ENCODE assay signal across 8 mouse cellular contexts in genomic region chr2:65818080-65818796, GRCm38 (mm10). TPM values are rescaled to one million over a fixed set of nuclear protein-coding genes. Genes with fewer than 3 reads are reported as not detected.
DNase-seq lines count a peak whose midpoint lies in the region; ATAC-seq and TF ChIP-seq lines count a peak whose summit lies in the region.

No protein-coding gene starts in this region.

- WGBS in kidney, adult 2 months = 28% methylated on average over 20 of the region's 20 CpGs
- 14% methylated on average over 20 of the region's 20 CpGs for WGBS in lung, adult 2 months
- WGBS in neural tube, embryonic 15.5 days = 36% methylated on average over 20 of the region's 20 CpGs

- H3K27ac ChIP-seq in kidney, adult 2 months (ENCODE audit: insufficient read depth, low read depth, low read length) = no peak overlapping the region
- H3K27ac ChIP-seq in neural tube, embryonic 15.5 days (replicated peaks) = peak overlapping the region; percentile 75

- ATAC-seq in frontal cortex, adult (ENCODE audit: low TSS enrichment) = peak; percentile 85
- peak; percentile 86 for ATAC-seq in neural tube, embryonic 15.5 days (ENCODE audit: low FRiP score)

- H3K9ac ChIP-seq in neural tube, embryonic 15.5 days (replicated peaks) = peak overlapping the region; percentile 23; the same call in 1 of the 2 replicates

- no peaks in the 10 kb centered on the region for H3K9me3 ChIP-seq in neural tube, embryonic 15.5 days (replicated peaks)

- H3K4me3 ChIP-seq in kidney, adult 2 months (ENCODE audit: insufficient read depth, low read depth, low read length) = peak overlapping the region; percentile 52
- H3K4me3 ChIP-seq in lung, adult 2 months (replicated peaks; ENCODE audit: extremely low read depth, low read depth, low read length) = peak overlapping the region; percentile 44
- peak overlapping the region; percentile 27 for H3K4me3 ChIP-seq in neural tube, embryonic 15.5 days (replicated peaks)

- TF ChIP-seq CTCF in kidney, adult 2 months (conservative IDR thresholded peaks at IDR 0.05; ENCODE audit: insufficient read depth, insufficient read length, low read depth, low read length) = no peak
- no peak for TF ChIP-seq CTCF in lung, adult 2 months (IDR thresholded peaks at IDR 0.05; ENCODE audit: insufficient read depth, low read length)

- H3K27me3 ChIP-seq in kidney, adult 2 months (replicated peaks; ENCODE audit: control insufficient read depth, insufficient read depth, low read length) = no peaks in the 10 kb centered on the region; the same call in 1 of the 2 replicates
- H3K27me3 ChIP-seq in neural tube, embryonic 15.5 days (replicated peaks) = no peaks in the 10 kb centered on the region

- peak overlapping the region; percentile 43 for H3K4me2 ChIP-seq in neural tube, embryonic 15.5 days

- no peaks in the 10 kb centered on the region for H3K36me3 ChIP-seq in kidney, adult 2 months (ENCODE audit: control insufficient read depth, insufficient read depth, low read length)
- H3K36me3 ChIP-seq in neural tube, embryonic 15.5 days = no peaks in the 10 kb centered on the region

- H3K4me1 ChIP-seq in kidney, adult 2 months (ENCODE audit: control insufficient read depth, insufficient read depth, low read length) = 0 out of 2 replicates have a peak, but pooled peaks cover 4% of the 10 kb centered on the region
- no peaks in the 10 kb centered on the region; the same call in 1 of the 2 replicates for H3K4me1 ChIP-seq in lung, adult 2 months (ENCODE audit: control insufficient read depth, insufficient read depth, low read length)
- H3K4me1 ChIP-seq in neural tube, embryonic 15.5 days = peaks cover 13% of the 10 kb centered on the region

- DNase-seq in frontal cortex, postnatal 14 days (ENCODE audit: low spot score in 2 of 2) = no peak
- DNase-seq in embryo, embryonic 11 days = peak; percentile 85
- DNase-seq in heart, adult 9 months (ENCODE audit: low spot score in 2 of 2) = peak; percentile 20 to 26
- peak; percentile 29 for DNase-seq in kidney, adult 2 months
- DNase-seq in lung, adult 2 months = no peak
- DNase-seq in ovary, postnatal 14 days (ENCODE audit: low spot score) = no peak

- no peak for TF ChIP-seq POLR2A in kidney, adult 2 months (IDR thresholded peaks at IDR 0.05; ENCODE audit: low read depth, low read length)
- TF ChIP-seq POLR2A in lung, adult 2 months (IDR thresholded peaks at IDR 0.05; ENCODE audit: borderline replicate concordance, extremely low read depth, low read depth, low read length) = no peak

RNA-seq across cellular contexts. Expression of gene Csrnp3, which starts 27.3 kb away (rescaled TPM):
- polyA plus RNA-seq in kidney, adult 2 months (2012; rRNA removed) = 1.0 and 1.1 TPM in 2 replicates
- 0.02 TPM in 1 of 2 replicates, not detected in the other for polyA plus RNA-seq in lung, adult 2 months (2012; rRNA removed)
- 37.6 and 49.3 TPM in 2 replicates for polyA plus RNA-seq in neural tube, embryonic 15.5 days (2015; fragmentation: Nextera tagmentation; extraction: Ambion mirVana)

Comparison
In these comparisons a context has a peak if more than half of its experiments do, and no peak if none do; other contexts are left out.
1. DNase-seq: peak in embryo, embryonic 11 days (single experiment), heart, adult 9 months (2 of 2) and kidney, adult 2 months (single experiment); none in frontal cortex, postnatal 14 days (0 of 2), lung, adult 2 months (single experiment) and ovary, postnatal 14 days (single experiment).
2. RNA of gene Csrnp3, which starts 27.3 kb away (polyA plus RNA-seq): 37.6 to 49.3 TPM in neural tube, embryonic 15.5 days; 1.0 to 1.1 TPM in kidney, adult 2 months and 0.02 TPM in lung, adult 2 months; every median in the first group is over 10 times any median in the second.
3. Peak in every context shown above with its lines, with median percentiles within 50 percentile points of each other: H3K4me3 ChIP-seq.